Mouse (Mus musculus) forebrain, postnatal 0 days (tissue): ENCODE data around the gene Lrrtm1. TPM values are rescaled to one million over a fixed set of nuclear protein-coding genes. Genes with fewer than 3 reads are reported as not detected.

Experiments used
- ATAC-seq: fragments of 200-750 bp; cut with Nextera tagmentation; 2 replicates; pipeline ENCODE4 v1.8.0; 2017; ENCODE audit warnings: mild to moderate bottlenecking, moderate library complexity
- DNase-seq: peaks from one replicate; pipeline ENCODE4 v3.0.0-alpha.2; 2015
- H3K27ac ChIP-seq: fragments of 300-500 bp; sonication (generic); 2 replicates; pipeline ENCODE4 v1.5.1; 2014; ENCODE audit warnings: low read depth, mild to moderate bottlenecking, antibody characterized with exemption, low read length, moderate library complexity, mixed read lengths
- H3K27me3 ChIP-seq: fragments of 300-500 bp; sonication (generic); 2 replicates; pipeline ENCODE4 v1.6.1; 2014; ENCODE audit warnings: mild to moderate bottlenecking, low read length, mixed read lengths; ENCODE audit not compliant: insufficient read depth
- H3K36me3 ChIP-seq: fragments of 300-500 bp; sonication (generic); 2 replicates; pipeline ENCODE4 v1.6.1; 2014; ENCODE audit warnings: mild to moderate bottlenecking, moderate library complexity; ENCODE audit not compliant: insufficient read depth
- H3K4me1 ChIP-seq: fragments of 300-500 bp; sonication (generic); 2 replicates; pipeline ENCODE4 v1.6.1; 2014; ENCODE audit warnings: antibody characterized with exemption; ENCODE audit not compliant: insufficient read depth
- H3K4me2 ChIP-seq: fragments of 300-500 bp; sonication (generic); 2 replicates; pipeline ENCODE4 v1.6.1; 2014; ENCODE audit warnings: low read depth, mild to moderate bottlenecking, moderate library complexity
- H3K4me3 ChIP-seq: fragments of 300-500 bp; sonication (generic); 2 replicates; pipeline ENCODE4 v1.5.1; 2014; ENCODE audit warnings: low read depth, low read length, mixed read lengths
- H3K9ac ChIP-seq: fragments of 300-500 bp; sonication (generic); 2 replicates; pipeline ENCODE4 v1.6.1; 2014; ENCODE audit warnings: mild to moderate bottlenecking
- H3K9me3 ChIP-seq: fragments of 300-500 bp; sonication (generic); 2 replicates; pipeline ENCODE4 v1.6.1; 2016; ENCODE audit warnings: low read length
- CTCF ChIP-seq: sonication (generic); IDR thresholded peaks from 2 replicates; pipeline ENCODE4 v1.5.1; 2016; ENCODE audit warnings: antibody characterized with exemption, control low read depth, low read depth
- WGBS: fragments of 180-500 bp; shearing (Covaris S2); extraction: QIAGEN DNeasy Blood & Tissue Kit; methylation state at CpG from one replicate; pipeline ENCODE4 v1.1.7; 2014; 5-methylcytosine and 5-hydroxymethylcytosine counted together
- polyA plus RNA-seq: library from polyadenylated mRNA; unstranded; fragments of >200 nt; fragmentation: Nextera tagmentation; extraction: Ambion mirVana; gene quantifications from 2 replicates; pipeline ENCODE4 v1.2.1, GENCODE M21; 2015
- total RNA-seq: library from RNA; depleted of rRNA; stranded (reverse); fragments of >200 nt; gene quantifications from 2 replicates; pipeline ENCODE4 v1.2.3, GENCODE M21; 2014

Lrrtm1 gene
- total and polyA plus RNA-seq, 2 experiments from 2014 or later, result 55.3 to 74.7 TPM

- Histone ChIP-seq H3K9me3 (no peaks in the 10 kb centered on the region), H3K4me2 (no peak overlapping the region), H3K36me3 (no peaks in the 10 kb centered on the region), H3K9ac (no peak overlapping the region), H3K27ac (no peak overlapping the region; the same call in 1 of the 2 replicates), H3K4me3 (no peak overlapping the region), H3K27me3 (no peaks in the 10 kb centered on the region), H3K4me1 (no peaks in the 10 kb centered on the region; the same call in 1 of the 2 replicates)
- peak; percentile 70 for DNase-seq
- peak; percentile 66 for ATAC-seq
- TF ChIP-seq CTCF, result peak; percentile 70
- WGBS, result 17% methylated on average over 7 of the region's 7 CpGs
These were observed 15.0 kb downstream of the Lrrtm1 start for GRCm38 (mm10) chr6:77257358-77258105.

- DNase-seq, result no peak
- no peak for TF ChIP-seq CTCF
- Histone ChIP-seq H3K9ac (no peak overlapping the region), H3K27ac (no peak overlapping the region), H3K4me2 (no peak overlapping the region), H3K4me3 (no peak overlapping the region), H3K27me3 (no peaks in the 10 kb centered on the region), H3K9me3 (no peaks in the 10 kb centered on the region), H3K4me1 (no peaks in the 10 kb centered on the region), H3K36me3 (no peaks in the 10 kb centered on the region)
- 74% methylated on average over 3 of the region's 3 CpGs for WGBS
- no peak for ATAC-seq
These were observed 22.7 kb downstream of the Lrrtm1 start for GRCm38 (mm10) chr6:77265163-77265562.

GRCm38 (mm10) chr6:77278794-77279193 lies 36.3 kb downstream of the Lrrtm1 start:
- 66% methylated on average over 5 of the region's 5 CpGs for WGBS
- Histone ChIP-seq H3K9ac (no peak overlapping the region), H3K4me1 (no peaks in the 10 kb centered on the region), H3K4me2 (no peak overlapping the region), H3K4me3 (no peak overlapping the region), H3K27me3 (no peaks in the 10 kb centered on the region), H3K36me3 (no peaks in the 10 kb centered on the region), H3K9me3 (no peaks in the 10 kb centered on the region), H3K27ac (no peak overlapping the region)
- no peak for TF ChIP-seq CTCF
- no peak for DNase-seq
- ATAC-seq, result no peak

GRCm38 (mm10) chr6:77286317-77286716 lies 43.8 kb downstream of the Lrrtm1 start:
- no peaks in the 10 kb centered on the region for H3K4me1 ChIP-seq
- H3K9me3 ChIP-seq, result no peaks in the 10 kb centered on the region
- H3K36me3 ChIP-seq, result no peaks in the 10 kb centered on the region
- no peak overlapping the region for H3K4me3 ChIP-seq
- DNase-seq, result no peak
- no peak for TF ChIP-seq CTCF
- H3K9ac ChIP-seq, result no peak overlapping the region
- no peaks in the 10 kb centered on the region for H3K27me3 ChIP-seq
- no peak overlapping the region for H3K27ac ChIP-seq
- no peak for ATAC-seq
- WGBS, result 90% methylated on average over 5 of the region's 5 CpGs
- no peak overlapping the region for H3K4me2 ChIP-seq

GRCm38 (mm10) chr6:77288402-77288801 lies 45.9 kb downstream of the Lrrtm1 start:
- DNase-seq (no peak), ATAC-seq (no peak)
- Histone ChIP-seq H3K4me2 (no peak overlapping the region), H3K36me3 (no peaks in the 10 kb centered on the region), H3K27ac (no peak overlapping the region), H3K9ac (no peak overlapping the region), H3K4me1 (no peaks in the 10 kb centered on the region), H3K27me3 (no peaks in the 10 kb centered on the region), H3K9me3 (no peaks in the 10 kb centered on the region), H3K4me3 (no peak overlapping the region)
- no peak for TF ChIP-seq CTCF

- WGBS, result 53% methylated on average over 6 of the region's 6 CpGs
- no peak for TF ChIP-seq CTCF
- no peaks in the 10 kb centered on the region for H3K9me3 ChIP-seq
- DNase-seq (no peak), ATAC-seq (no peak)
- no peaks in the 10 kb centered on the region for H3K36me3 ChIP-seq
- H3K27me3 ChIP-seq, result no peaks in the 10 kb centered on the region
- H3K4me3 ChIP-seq, result no peak overlapping the region
- H3K4me1 ChIP-seq, result no peaks in the 10 kb centered on the region
- no peak overlapping the region for H3K27ac ChIP-seq
- no peak overlapping the region for H3K9ac ChIP-seq
- no peak overlapping the region for H3K4me2 ChIP-seq
These were observed 48.9 kb downstream of the Lrrtm1 start for GRCm38 (mm10) chr6:77291415-77291814.

- no peaks in the 10 kb centered on the region for H3K27me3 ChIP-seq
- no peak overlapping the region for H3K4me3 ChIP-seq
- no peak overlapping the region for H3K27ac ChIP-seq
- H3K36me3 ChIP-seq, result no peaks in the 10 kb centered on the region
- H3K9me3 ChIP-seq, result no peaks in the 10 kb centered on the region
- DNase-seq, result peak; percentile 9
- ATAC-seq, result peak; percentile 43; the same call in 1 of the 2 replicates
- no peak overlapping the region for H3K9ac ChIP-seq
- no peak for TF ChIP-seq CTCF
- no peak overlapping the region for H3K4me2 ChIP-seq
- no peaks in the 10 kb centered on the region for H3K4me1 ChIP-seq
- WGBS, result 79% methylated on average over 1 of the region's 1 CpGs
These were observed 58.8 kb downstream of the Lrrtm1 start for GRCm38 (mm10) chr6:77301305-77301704.
